Mouse (Mus musculus): ENCODE results near the gene Hist4h4. TPM values are rescaled to one million over a fixed set of nuclear protein-coding genes. Genes with fewer than 3 reads are reported as not detected.
A peak's percentile ranks its signal among the peaks of the same experiment; 100 is the strongest.

Gene Hist4h4
- total RNA-seq, 2 experiments from 2014 or later = 4.2 to 4.5 TPM

DNA sequence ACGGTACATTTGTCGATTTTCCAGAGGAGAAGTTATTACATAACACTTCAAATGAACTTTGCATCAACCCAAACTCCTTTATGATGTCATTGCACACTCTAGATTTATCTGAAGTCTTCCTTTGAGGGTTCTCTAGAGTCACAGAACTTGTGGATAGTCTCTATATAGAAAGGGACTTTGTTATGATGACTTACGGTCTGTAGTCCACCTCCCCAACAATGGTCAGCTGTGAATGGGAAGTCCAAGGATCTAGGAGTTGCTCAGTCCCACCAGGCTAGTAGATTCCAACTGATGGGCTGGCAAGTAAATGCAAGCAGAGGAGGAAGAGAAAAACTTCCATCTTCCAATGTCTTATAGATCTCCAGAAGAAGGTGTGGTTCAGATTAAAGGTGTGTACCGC lies 24.5 kb upstream of the Hist4h4 start:
- peak overlapping the region; percentile 97 for H3K27ac ChIP-seq

DNA sequence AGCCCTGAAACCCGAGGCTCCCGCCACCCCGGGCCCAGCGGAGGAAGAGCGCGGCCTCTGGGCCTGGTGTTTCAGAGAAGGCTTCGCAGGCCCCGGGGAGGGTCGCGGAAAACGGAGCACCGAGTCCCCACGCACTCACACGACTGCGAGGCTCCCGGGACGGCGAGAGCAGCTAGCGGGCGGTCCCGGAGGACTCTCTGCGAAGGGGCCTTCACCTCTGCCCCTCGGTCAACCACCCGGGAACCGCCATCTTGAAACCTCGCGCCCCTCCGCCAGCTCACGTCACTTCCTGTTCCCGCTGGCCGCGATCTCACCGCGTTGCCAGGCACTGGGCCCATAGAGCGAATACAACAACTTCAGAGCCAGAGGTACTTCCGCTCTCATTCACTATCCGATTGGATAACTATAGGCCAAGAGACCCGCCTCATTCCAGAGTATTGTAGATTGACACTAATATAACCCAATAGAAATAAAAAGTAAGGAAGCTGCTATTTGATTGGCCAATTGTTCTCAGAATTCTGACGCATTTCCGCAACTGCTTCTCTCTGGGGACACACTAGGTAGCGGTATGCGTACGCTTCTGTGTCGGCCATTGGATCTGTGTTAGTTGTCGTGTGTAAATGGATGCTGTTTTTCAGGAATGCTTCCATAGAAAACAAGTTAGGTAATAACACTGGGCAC lies 23.8 kb upstream of the Hist4h4 start, which contains the start of gene Wbp11:
Gene Wbp11, minus strand, starts transcription at position 353 of the 681 bp plus-strand sequence.
- Histone ChIP-seq H3K27ac (peak within 1 kb of the TSS; percentile 97), H3K4me3 (peak within 1 kb of the TSS; percentile 100)
- intact Hi-C loops (cut with DNase I) = loop anchor here (1.0 kb wide), 1 partner anchor 24 kb away; the partner anchor contains the start of gene Hist4h4
- peak; percentile 97 for DNase-seq
- peak; percentile 26; the same call in 1 of the 2 replicates for TF ChIP-seq CTCF (IDR thresholded peaks at IDR 0.05)

More for the DNA sequence above, 24.5 kb upstream of the Hist4h4 start:
- peak overlapping the region; percentile 100 for H3K4me3 ChIP-seq
- no peak for TF ChIP-seq CTCF (IDR thresholded peaks at IDR 0.05)
- DNase-seq = no peak
- intact Hi-C loops (cut with DNase I) = no loop called here

DNA sequence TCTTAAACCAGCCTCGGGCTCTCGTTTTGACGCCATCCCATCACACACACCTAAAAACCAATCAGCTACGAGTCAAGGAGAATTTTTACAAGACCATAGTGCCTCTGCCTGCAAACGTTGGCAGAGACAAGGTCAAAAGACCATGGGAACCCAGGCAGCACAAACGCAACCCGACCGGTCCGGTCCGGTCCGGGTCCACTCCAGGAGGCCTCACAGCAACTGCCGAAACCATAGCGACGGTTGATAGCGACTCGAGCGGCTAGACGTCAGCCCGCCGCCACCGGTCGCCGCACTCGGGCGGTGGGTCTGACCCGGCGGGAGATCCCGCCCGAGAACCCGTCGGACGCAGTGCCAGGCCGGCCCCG lies 23.3 kb upstream of the Hist4h4 start, which contains the start of gene BC049715:
Gene BC049715, plus strand, starts transcription at position 111 of the 365 bp plus-strand sequence.
- Histone ChIP-seq H3K4me3 (peak within 1 kb of the TSS; percentile 100), H3K27ac (peak within 1 kb of the TSS; percentile 97)
- no peak for TF ChIP-seq CTCF (IDR thresholded peaks at IDR 0.05)
- intact Hi-C loops (cut with DNase I) = loop anchor here (1.0 kb wide), 1 partner anchor 23 kb away; the partner anchor contains the start of gene Hist4h4
- DNase-seq = no peak

- intact Hi-C loops (cut with DNase I) = loop anchor here (1.0 kb wide), 1 partner anchor 23 kb away; the partner anchor contains the start of gene Hist4h4
- Histone ChIP-seq H3K4me3 (peak overlapping the region; percentile 100), H3K27ac (peak overlapping the region; percentile 97)
- DNase-seq = no peak
- no peak for TF ChIP-seq CTCF (IDR thresholded peaks at IDR 0.05)
Observed at GRCm38 (mm10) chr6:136827116-136827515, 22.9 kb upstream of the Hist4h4 start.

DNA sequence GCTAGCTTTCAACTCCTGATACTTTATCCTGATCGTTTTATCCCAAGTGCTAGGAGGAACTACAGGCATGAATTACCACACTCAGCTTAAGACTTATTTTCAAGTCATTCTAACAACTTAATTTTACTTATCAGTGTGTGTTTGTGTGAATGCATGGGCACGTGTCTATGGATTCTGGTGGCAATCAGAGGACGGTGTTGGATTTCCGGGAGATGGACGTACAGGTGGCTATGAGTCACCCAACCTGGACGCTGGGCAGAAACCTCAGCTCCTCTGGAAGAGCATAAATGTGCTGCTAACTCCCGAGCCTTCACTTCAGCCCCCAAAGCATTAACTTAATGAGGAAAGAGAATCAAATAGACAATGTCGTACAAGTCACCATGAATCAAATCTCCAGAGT lies 20.8 kb upstream of the Hist4h4 start:
- no peak for TF ChIP-seq CTCF (IDR thresholded peaks at IDR 0.05)
- DNase-seq = no peak
- H3K27ac ChIP-seq = no peak overlapping the region
- intact Hi-C loops (cut with DNase I) = no loop called here
- no peak overlapping the region for H3K4me3 ChIP-seq

GRCm38 (mm10) chr6:136821086-136821485 lies 16.9 kb upstream of the Hist4h4 start:
- H3K4me3 ChIP-seq = no peak overlapping the region
- intact Hi-C loops (cut with DNase I) = no loop called here
- TF ChIP-seq CTCF (IDR thresholded peaks at IDR 0.05) = no peak
- H3K27ac ChIP-seq = no peak overlapping the region
- DNase-seq = no peak

- Histone ChIP-seq H3K27ac (no peak overlapping the region), H3K4me3 (no peak overlapping the region)
- DNase-seq = no peak
- intact Hi-C loops (cut with DNase I) = no loop called here
- no peak for TF ChIP-seq CTCF (IDR thresholded peaks at IDR 0.05)
Observed at GRCm38 (mm10) chr6:136820381-136820780, 16.2 kb upstream of the Hist4h4 start.

GRCm38 (mm10) chr6:136817549-136817948 lies 13.3 kb upstream of the Hist4h4 start:
- intact Hi-C loops (cut with DNase I) = no loop called here
- TF ChIP-seq CTCF (IDR thresholded peaks at IDR 0.05) = no peak
- no peak for DNase-seq
- no peak overlapping the region for H3K27ac ChIP-seq
- H3K4me3 ChIP-seq = no peak overlapping the region

- Histone ChIP-seq H3K27ac (no peak overlapping the region), H3K4me3 (no peak overlapping the region)
- DNase-seq = no peak
- intact Hi-C loops (cut with DNase I) = no loop called here
- TF ChIP-seq CTCF (IDR thresholded peaks at IDR 0.05) = no peak
Observed at GRCm38 (mm10) chr6:136816826-136817225, 12.6 kb upstream of the Hist4h4 start.

- intact Hi-C loops (cut with DNase I) = no loop called here
- TF ChIP-seq CTCF (IDR thresholded peaks at IDR 0.05) = no peak
Observed at GRCm38 (mm10) chr6:136815381-136815780, 11.2 kb upstream of the Hist4h4 start.

DNA sequence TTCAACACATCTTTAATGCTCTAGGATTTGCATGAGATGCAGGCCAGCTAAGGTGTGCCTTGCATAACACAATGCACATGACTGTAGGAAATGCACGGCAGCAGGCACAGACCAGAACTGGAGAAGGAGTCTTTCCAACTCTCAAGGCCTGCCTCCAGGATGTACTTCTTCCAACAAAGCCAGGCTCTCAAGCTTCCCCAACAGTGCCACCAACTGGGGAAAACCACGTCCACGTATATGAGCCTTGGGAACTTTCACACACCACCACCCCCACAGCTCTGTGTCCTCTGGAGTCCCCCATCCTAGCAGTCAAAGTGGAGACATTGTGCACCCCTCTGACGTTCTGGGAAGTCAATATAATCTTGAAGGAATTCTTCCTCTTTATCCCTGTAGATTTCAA lies 8.9 kb upstream of the Hist4h4 start:
- intact Hi-C loops (cut with DNase I) = no loop called here
- Histone ChIP-seq H3K4me3 (no peak overlapping the region), H3K27ac (no peak overlapping the region)
- DNase-seq = no peak
- TF ChIP-seq CTCF (IDR thresholded peaks at IDR 0.05) = no peak; the same call in 1 of the 2 replicates

More at GRCm38 (mm10) chr6:136815381-136815780, 11.2 kb upstream of the Hist4h4 start:
- no peak for DNase-seq
- no peak overlapping the region for H3K4me3 ChIP-seq
- no peak overlapping the region for H3K27ac ChIP-seq

DNA sequence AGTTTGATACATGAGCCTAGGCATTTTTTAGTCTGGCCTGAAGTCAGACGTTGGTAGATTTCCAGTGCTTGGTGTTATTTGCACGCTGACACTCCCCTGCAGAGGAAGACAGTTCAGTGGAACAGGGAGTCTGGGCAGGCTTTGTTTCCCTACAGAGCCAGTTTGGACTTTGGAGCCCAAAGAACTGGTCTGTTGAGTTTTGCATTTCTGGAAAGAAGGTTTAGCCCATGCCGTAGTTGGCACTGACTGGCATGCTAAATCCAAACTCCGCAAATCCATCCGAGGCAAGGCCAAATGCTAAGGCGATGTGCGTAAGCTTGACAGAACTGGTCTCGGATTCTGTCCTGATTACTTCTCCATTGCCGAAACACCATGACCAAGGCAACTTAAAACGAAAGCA lies 7.0 kb upstream of the Hist4h4 start:
- no peak for TF ChIP-seq CTCF (IDR thresholded peaks at IDR 0.05)
- intact Hi-C loops (cut with DNase I) = no loop called here
- no peak for DNase-seq
- H3K4me3 ChIP-seq = no peak overlapping the region
- H3K27ac ChIP-seq = no peak overlapping the region

DNA sequence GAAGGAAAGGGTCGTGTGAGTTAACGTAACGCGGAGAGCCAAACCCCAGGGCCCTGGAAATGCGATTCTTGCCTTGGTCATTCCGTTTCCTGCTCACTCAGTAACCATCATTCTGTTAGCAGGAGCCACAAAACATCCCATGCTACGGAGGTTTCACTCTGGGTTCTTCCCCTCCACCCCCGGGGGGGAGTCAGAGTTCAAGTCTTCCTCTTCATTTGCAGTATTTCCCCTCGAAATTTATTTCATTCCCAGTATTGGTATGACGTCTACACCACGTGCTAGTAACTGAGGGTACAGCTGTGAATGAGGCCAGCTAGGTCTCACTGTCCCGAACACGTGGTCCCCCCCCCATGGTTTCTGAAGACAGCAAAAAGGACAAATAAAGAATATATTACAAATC lies 5.5 kb upstream of the Hist4h4 start:
- no peak for DNase-seq
- intact Hi-C loops (cut with DNase I) = loop anchor here (10.0 kb wide), 1 partner anchor 265 kb away; no protein-coding TSS in a partner anchor
- TF ChIP-seq CTCF (IDR thresholded peaks at IDR 0.05) = no peak
- H3K27ac ChIP-seq = no peak overlapping the region
- peak overlapping the region; percentile 93 for H3K4me3 ChIP-seq

Measured in gastrocnemius, adult 2 months (tissue).